Mouse (Mus musculus) cortical plate, adult 2 months (tissue): ENCODE results near the gene Etl4.

Experiments
- CTCF ChIP-seq: fragments of 200-500 bp; IDR thresholded peaks from 2 replicates; pipeline ENCODE4 v1.5.1; 2011; ENCODE audit warnings: mild to moderate bottlenecking, control low read depth, low read length; ENCODE audit not compliant: insufficient read depth; ENCODE audit errors: extremely low read depth
- POLR2A ChIP-seq: fragments of 200-500 bp; IDR thresholded peaks from 2 replicates; pipeline ENCODE4 v1.6.1; 2011; ENCODE audit warnings: mild to moderate bottlenecking, low read length, control low read depth; ENCODE audit not compliant: insufficient read depth; ENCODE audit errors: extremely low read depth

GRCm38 (mm10) chr2:20547349-20547677 is 637.7 kb downstream of the Etl4 start:
- TF ChIP-seq CTCF (no peak), POLR2A (no peak)
